Mouse (Mus musculus) heart, postnatal 0 days (tissue): ENCODE measurements around the gene Gprc5c. TPM values are rescaled to one million over a fixed set of nuclear protein-coding genes. Genes with fewer than 3 reads are reported as not detected.
A peak's percentile ranks its signal among the peaks of the same experiment; 100 is the strongest.

Source experiments
- ATAC-seq: fragments of 200-750 bp; cut with Nextera tagmentation; 2 replicates; pipeline ENCODE4 v1.8.0; 2017; ENCODE audit warnings: low read depth, moderate number of reproducible peaks, moderate library complexity; ENCODE audit not compliant: insufficient read depth
- DNase-seq: peaks from one replicate; pipeline ENCODE4 v3.0.0-alpha.2; 2016; ENCODE audit warnings: low spot score
- H3K27ac ChIP-seq: fragments of 300-500 bp; sonication (generic); 2 replicates; pipeline ENCODE4 v1.5.1; 2014; ENCODE audit warnings: low read depth, mild to moderate bottlenecking
- H3K27me3 ChIP-seq: fragments of 300-500 bp; sonication (generic); 2 replicates; pipeline ENCODE4 v1.6.1; 2014; ENCODE audit warnings: low read length, mixed read lengths; ENCODE audit not compliant: control insufficient read depth, insufficient read depth
- H3K36me3 ChIP-seq: fragments of 300-500 bp; sonication (generic); replicated peaks from 2 replicates; pipeline ENCODE4 v1.6.1; 2014; ENCODE audit warnings: low read length, mixed read lengths; ENCODE audit not compliant: control insufficient read depth, insufficient read depth
- H3K4me1 ChIP-seq: fragments of 300-500 bp; sonication (generic); 2 replicates; pipeline ENCODE4 v1.6.1; 2014; ENCODE audit warnings: antibody characterized with exemption; ENCODE audit not compliant: control insufficient read depth, insufficient read depth
- H3K4me2 ChIP-seq: fragments of 300-500 bp; sonication (generic); 2 replicates; pipeline ENCODE4 v1.6.1; 2014; ENCODE audit warnings: low read depth, mild to moderate bottlenecking, low read length, moderate library complexity
- H3K4me3 ChIP-seq: fragments of 300-500 bp; sonication (generic); 2 replicates; pipeline ENCODE4 v1.5.1; 2014; ENCODE audit warnings: low read depth, low read length
- H3K9ac ChIP-seq: fragments of 300-500 bp; sonication (generic); replicated peaks from 2 replicates; pipeline ENCODE4 v1.6.1; 2014; ENCODE audit warnings: low read depth, low read length, mixed read lengths
- H3K9me3 ChIP-seq: fragments of 300-500 bp; sonication (generic); replicated peaks from 2 replicates; pipeline ENCODE4 v1.6.1; 2016; ENCODE audit warnings: low read length; ENCODE audit not compliant: control insufficient read depth
- CTCF ChIP-seq: IDR thresholded peaks from 2 replicates; pipeline ENCODE4 v1.5.1; 2016; ENCODE audit warnings: antibody characterized with exemption, control low read depth, low read depth
- EP300 ChIP-seq: IDR thresholded peaks from 2 replicates; pipeline ENCODE4 v1.6.1; 2016; ENCODE audit warnings: antibody characterized with exemption, low read depth
- WGBS: fragments of 180-500 bp; shearing (Covaris S2); extraction: QIAGEN DNeasy Blood & Tissue Kit; methylation state at CpG from one replicate; pipeline ENCODE4 v1.1.7; 2014; 5-methylcytosine and 5-hydroxymethylcytosine counted together
- polyA plus RNA-seq: library from polyadenylated mRNA; unstranded; fragments of >200 nt; fragmentation: Nextera tagmentation; extraction: Ambion mirVana; gene quantifications from 2 replicates; pipeline ENCODE4 v1.2.1, GENCODE M21; 2015
- total RNA-seq: library from RNA; depleted of rRNA; stranded (reverse); fragments of >200 nt; gene quantifications from 2 replicates; pipeline ENCODE4 v1.2.3, GENCODE M21; 2014; ENCODE audit warnings: low replicate concordance

The Gprc5c gene
- total and polyA plus RNA-seq, 2 experiments from 2014 or later: 7.5 to 16.5 TPM

DNA sequence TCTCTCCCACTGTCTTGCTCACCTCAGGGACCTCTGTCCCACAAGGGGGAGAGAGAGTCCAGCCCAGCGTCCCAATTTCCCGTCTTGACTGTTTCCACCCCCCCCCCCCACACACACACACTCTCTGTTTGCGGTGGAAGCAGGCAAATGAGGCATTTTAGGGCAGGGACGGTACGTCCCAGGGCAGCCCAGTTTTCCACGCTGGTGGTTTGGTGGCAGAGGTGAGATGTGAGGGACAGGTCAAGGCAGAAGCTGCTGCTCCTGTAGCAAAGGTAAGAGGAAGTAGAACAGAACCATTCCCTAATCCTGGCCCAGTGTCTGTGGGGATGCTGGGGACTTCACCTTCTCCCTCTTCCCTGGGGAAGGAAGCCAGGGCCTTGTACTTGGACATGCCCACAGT lies 3.6 kb downstream of the Gprc5c start:
- H3K9me3 ChIP-seq: no peaks in the 10 kb centered on the region
- H3K36me3 ChIP-seq: no peaks in the 10 kb centered on the region
- TF ChIP-seq EP300 (no peak), CTCF (no peak)
- no peak for ATAC-seq
- no peak for DNase-seq
- H3K9ac ChIP-seq: no peak overlapping the region
- H3K4me1 ChIP-seq: 0 out of 2 replicates have a peak, but pooled peaks cover 3% of the 10 kb centered on the region
- 83% methylated on average over 6 of the region's 6 CpGs for WGBS
- no peak overlapping the region for H3K4me3 ChIP-seq
- peaks cover 12% of the 10 kb centered on the region; the same call in 1 of the 2 replicates for H3K27me3 ChIP-seq
- no peak overlapping the region for H3K27ac ChIP-seq
- H3K4me2 ChIP-seq: no peak overlapping the region

- ATAC-seq: no peak
- Histone ChIP-seq H3K4me1 (0 out of 2 replicates have a peak, but pooled peaks cover 3% of the 10 kb centered on the region), H3K4me3 (no peak overlapping the region), H3K36me3 (no peaks in the 10 kb centered on the region), H3K9me3 (no peaks in the 10 kb centered on the region), H3K27ac (no peak overlapping the region), H3K27me3 (peaks cover 8% of the 10 kb centered on the region; the same call in 1 of the 2 replicates), H3K9ac (no peak overlapping the region), H3K4me2 (no peak overlapping the region)
- TF ChIP-seq CTCF (no peak), EP300 (no peak)
- no peak for DNase-seq
- 95% methylated on average over 5 of the region's 5 CpGs for WGBS
Measured at GRCm38 (mm10) chr11:114856125-114856524, 5.2 kb downstream of the Gprc5c start.

DNA sequence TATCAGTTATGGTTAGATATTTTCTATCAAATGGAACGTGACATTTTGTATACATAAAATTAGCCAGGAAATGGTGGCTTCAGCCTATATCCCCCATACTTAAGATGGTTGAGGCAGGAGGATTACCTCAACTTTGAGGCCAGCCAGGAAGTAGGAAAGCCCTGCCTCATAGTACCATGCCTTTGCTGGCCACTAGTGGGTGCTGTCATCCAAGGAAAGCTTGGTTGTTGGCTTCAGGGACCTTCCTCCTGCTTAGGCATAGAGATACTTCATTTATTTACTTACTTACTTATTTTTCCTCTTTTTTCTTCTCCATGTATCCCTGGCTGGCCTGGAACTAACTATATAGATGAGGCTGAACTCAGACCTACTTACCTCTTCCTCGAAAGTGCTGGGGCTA lies 7.7 kb downstream of the Gprc5c start:
- no peak overlapping the region for H3K4me2 ChIP-seq
- H3K9ac ChIP-seq: no peak overlapping the region
- no peak overlapping the region for H3K4me3 ChIP-seq
- H3K27me3 ChIP-seq: 0 out of 2 replicates have a peak, but pooled peaks cover under 1% of the 10 kb centered on the region
- H3K27ac ChIP-seq: no peak overlapping the region
- ATAC-seq: no peak
- H3K4me1 ChIP-seq: no peaks in the 10 kb centered on the region
- TF ChIP-seq EP300 (no peak), CTCF (peak; percentile 47)
- DNase-seq: no peak
- whole genome bisulfite sequencing: 91% methylated on average over 2 of the region's 2 CpGs
- H3K9me3 ChIP-seq: no peaks in the 10 kb centered on the region
- H3K36me3 ChIP-seq: no peaks in the 10 kb centered on the region

- ATAC-seq: no peak
Measured at GRCm38 (mm10) chr11:114861057-114861456, 10.1 kb downstream of the Gprc5c start.

GRCm38 (mm10) chr11:114862687-114863086 lies 11.7 kb downstream of the Gprc5c start:
- Histone ChIP-seq H3K36me3 (no peaks in the 10 kb centered on the region), H3K27ac (no peak overlapping the region), H3K9ac (no peak overlapping the region), H3K4me2 (no peak overlapping the region), H3K9me3 (no peaks in the 10 kb centered on the region), H3K4me3 (no peak overlapping the region), H3K4me1 (peaks cover 18% of the 10 kb centered on the region), H3K27me3 (no peaks in the 10 kb centered on the region)
- ATAC-seq (no peak), DNase-seq (no peak)
- TF ChIP-seq EP300 (no peak), CTCF (no peak)
- 82% methylated on average over 3 of the region's 3 CpGs for WGBS

More at GRCm38 (mm10) chr11:114861057-114861456, 10.1 kb downstream of the Gprc5c start:
- no peak overlapping the region for H3K9ac ChIP-seq
- H3K4me2 ChIP-seq: no peak overlapping the region
- H3K9me3 ChIP-seq: no peaks in the 10 kb centered on the region
- peaks cover 4% of the 10 kb centered on the region for H3K4me1 ChIP-seq
- no peak overlapping the region for H3K27ac ChIP-seq
- H3K36me3 ChIP-seq: no peaks in the 10 kb centered on the region
- no peak overlapping the region for H3K4me3 ChIP-seq
- no peak for DNase-seq
- TF ChIP-seq EP300: no peak
- TF ChIP-seq CTCF: no peak
- 38% methylated on average over 2 of the region's 2 CpGs for WGBS
- H3K27me3 ChIP-seq: no peaks in the 10 kb centered on the region

DNA sequence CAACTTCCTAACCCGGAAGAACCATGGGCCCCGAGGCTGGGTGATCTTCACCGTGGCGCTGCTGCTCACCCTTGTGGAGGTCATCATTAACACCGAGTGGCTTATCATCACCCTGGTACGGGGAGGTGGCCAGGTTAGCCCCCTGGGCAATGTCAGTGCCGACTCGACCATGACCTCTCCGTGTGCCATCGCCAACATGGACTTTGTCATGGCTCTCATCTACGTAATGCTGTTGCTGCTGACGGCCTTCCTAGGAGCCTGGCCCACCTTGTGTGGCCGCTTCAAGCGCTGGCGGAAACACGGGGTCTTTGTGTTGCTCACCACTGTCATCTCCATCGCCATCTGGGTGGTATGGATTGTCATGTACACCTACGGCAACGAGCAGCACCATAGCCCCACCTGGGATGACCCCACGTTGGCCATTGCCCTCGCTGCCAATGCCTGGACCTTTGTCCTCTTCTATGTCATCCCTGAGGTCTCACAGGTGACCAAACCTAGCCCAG lies 13.0 kb downstream of the Gprc5c start:
- H3K4me2 ChIP-seq: no peak overlapping the region
- H3K9ac ChIP-seq: no peak overlapping the region
- H3K36me3 ChIP-seq: no peaks in the 10 kb centered on the region
- H3K27ac ChIP-seq: no peak overlapping the region
- no peak overlapping the region for H3K4me3 ChIP-seq
- DNase-seq (no peak), ATAC-seq (no peak)
- WGBS: 86% methylated on average over 21 of the region's 21 CpGs
- no peaks in the 10 kb centered on the region for H3K27me3 ChIP-seq
- no peak for TF ChIP-seq EP300
- TF ChIP-seq CTCF: no peak
- H3K9me3 ChIP-seq: no peaks in the 10 kb centered on the region
- H3K4me1 ChIP-seq: peaks cover 22% of the 10 kb centered on the region
